In the genomic region with DNA sequence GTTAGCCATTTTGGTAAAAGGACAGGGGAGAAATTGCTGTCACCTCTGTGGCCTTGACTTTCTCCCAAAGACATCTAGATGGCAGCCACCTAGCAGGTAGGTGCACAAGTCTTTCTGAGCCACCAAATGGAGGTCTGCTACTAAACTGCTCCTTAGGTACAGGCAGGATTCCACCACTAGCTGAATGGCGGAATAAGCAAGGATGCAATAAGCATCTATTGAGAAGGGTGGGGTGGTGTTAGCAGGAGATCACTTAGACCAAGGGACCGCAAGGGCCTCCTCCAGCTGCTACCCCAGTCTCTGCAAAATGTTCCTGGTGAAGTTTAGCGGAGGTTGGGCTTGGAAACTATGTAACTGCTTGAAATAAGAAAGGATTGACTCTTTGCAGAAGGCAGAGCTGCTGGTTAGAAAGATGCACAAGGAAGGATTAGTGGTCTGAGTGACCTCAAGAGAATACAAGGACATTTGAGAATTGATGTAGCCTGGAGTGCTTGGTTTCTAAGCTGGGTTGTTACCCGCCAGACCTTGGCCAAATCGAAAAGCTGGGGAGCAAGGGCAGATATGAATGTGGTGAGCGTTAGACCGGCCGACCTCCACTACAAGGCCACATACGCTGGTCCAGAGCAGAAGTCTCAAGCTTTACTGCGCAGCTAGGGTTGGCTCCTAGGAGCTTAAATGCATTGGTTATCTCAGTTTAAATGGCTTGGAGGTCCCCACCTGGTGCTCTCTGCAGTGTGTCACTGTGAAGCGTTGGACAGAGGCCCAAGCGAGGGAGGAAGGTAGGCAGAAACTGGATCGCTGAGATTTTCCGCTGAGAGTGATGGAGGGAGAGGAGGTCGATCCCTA, we compare ENCODE assay signal across 11 mouse cellular contexts. TPM values are rescaled to one million over a fixed set of nuclear protein-coding genes. Genes with fewer than 3 reads are reported as not detected.
DNase-seq lines count a peak whose midpoint lies in the region; ATAC-seq and TF ChIP-seq lines count a peak whose summit lies in the region.
"Had no signal": no experiment of that assay in that cellular context is flagged by ENCODE, and none has a peak within 500 bp of the region (broad histone marks: within the 10 kb centered on the region; RNA-seq: fewer than 3 reads in every experiment).

No protein-coding gene starts in this region.

- no peaks in the 10 kb centered on the region for H3K36me3 ChIP-seq in E14TG2a.4 (ENCODE audit: insufficient read depth, low read length)
- no peaks in the 10 kb centered on the region for H3K36me3 ChIP-seq in forebrain, postnatal 0 days (ENCODE audit: insufficient read depth)
- no peaks in the 10 kb centered on the region for H3K36me3 ChIP-seq in limb, embryonic 14.5 days (ENCODE audit: control insufficient read depth, insufficient read depth, low read length)
- no peaks in the 10 kb centered on the region for H3K36me3 ChIP-seq in liver, embryonic 11.5 days (ENCODE audit: control insufficient read depth, insufficient read depth, low read length)

- ATAC-seq in forebrain, postnatal 0 days: no peak
- no peak for ATAC-seq in limb, embryonic 14.5 days (ENCODE audit: low FRiP score, low read depth)
- ATAC-seq in liver, embryonic 11.5 days (replicated peaks; ENCODE audit: low FRiP score): no peak
- ATAC-seq: lung, postnatal 0 days had no signal

- H3K4me1 ChIP-seq in E14TG2a.4 (replicated peaks; ENCODE audit: low read depth, low read length): peaks cover 58% of the 10 kb centered on the region
- H3K4me1 ChIP-seq in forebrain, postnatal 0 days (ENCODE audit: insufficient read depth): 0 out of 2 replicates have a peak, but pooled peaks cover 7% of the 10 kb centered on the region
- peaks cover 13% of the 10 kb centered on the region for H3K4me1 ChIP-seq in limb, embryonic 14.5 days (ENCODE audit: control insufficient read depth, insufficient read depth, low read length)
- no peaks in the 10 kb centered on the region for H3K4me1 ChIP-seq in liver, embryonic 11.5 days (replicated peaks; ENCODE audit: control insufficient read depth, insufficient read depth, low read length)

- H3K4me3 ChIP-seq in E14TG2a.4 (replicated peaks; ENCODE audit: low read length): peak overlapping the region; percentile 66; the same call in 1 of the 2 replicates
- H3K4me3 ChIP-seq in forebrain, postnatal 0 days (ENCODE audit: low read depth, low read length): peak overlapping the region; percentile 38
- peak overlapping the region; percentile 28; the same call in 1 of the 2 replicates for H3K4me3 ChIP-seq in limb, embryonic 14.5 days (replicated peaks; ENCODE audit: low read length)
- no peak overlapping the region for H3K4me3 ChIP-seq in liver, embryonic 11.5 days (ENCODE audit: low read depth, low read length)

- 0 out of 2 replicates have a peak overlapping the region, but pooled peaks have one; percentile 55 for H3K9ac ChIP-seq in forebrain, postnatal 0 days
- H3K9ac ChIP-seq in limb, embryonic 14.5 days (ENCODE audit: low read depth, low read length, severe bottlenecking): no peak overlapping the region
- no peak overlapping the region for H3K9ac ChIP-seq in liver, embryonic 11.5 days (ENCODE audit: low read depth, low read length)

- peak overlapping the region; percentile 59 for H3K4me2 ChIP-seq in forebrain, postnatal 0 days (ENCODE audit: low read depth)
- peak overlapping the region; percentile 42 for H3K4me2 ChIP-seq in limb, embryonic 14.5 days (replicated peaks; ENCODE audit: low read depth, low read length, severe bottlenecking)
- no peak overlapping the region for H3K4me2 ChIP-seq in liver, embryonic 11.5 days

- H3K27me3 ChIP-seq in E14TG2a.4 (ENCODE audit: insufficient read depth, low read length): peaks cover 95% of the 10 kb centered on the region
- H3K27me3 ChIP-seq in forebrain, postnatal 0 days (ENCODE audit: insufficient read depth, low read length): peaks cover 73% of the 10 kb centered on the region
- H3K27me3 ChIP-seq in limb, embryonic 14.5 days (ENCODE audit: control insufficient read depth, insufficient read depth, low read length): peaks cover 100% of the 10 kb centered on the region
- peaks cover 100% of the 10 kb centered on the region for H3K27me3 ChIP-seq in liver, embryonic 11.5 days (replicated peaks; ENCODE audit: control insufficient read depth, insufficient read depth, low read length)

- no peak overlapping the region for H3K27ac ChIP-seq in forebrain, postnatal 0 days (ENCODE audit: low read depth, low read length)
- no peak overlapping the region for H3K27ac ChIP-seq in limb, embryonic 14.5 days (replicated peaks; ENCODE audit: low read depth, low read length)
- H3K27ac ChIP-seq in liver, embryonic 11.5 days (ENCODE audit: low read depth, low read length): no peak overlapping the region

- WGBS in forebrain, postnatal 0 days: 20% methylated on average over 15 of the region's 15 CpGs
- 8% methylated on average over 15 of the region's 15 CpGs for WGBS in limb, embryonic 14.5 days
- WGBS in liver, embryonic 11.5 days: 4% methylated on average over 15 of the region's 15 CpGs

- TF ChIP-seq CTCF in E14TG2a.4 (conservative IDR thresholded peaks at IDR 0.05; ENCODE audit: low read length): no peak
- TF ChIP-seq CTCF in forebrain, postnatal 0 days (IDR thresholded peaks at IDR 0.05; ENCODE audit: low read depth): no peak

- H3K9me3 ChIP-seq in E14TG2a.4 (ENCODE audit: low read length): no peaks in the 10 kb centered on the region
- no peaks in the 10 kb centered on the region for H3K9me3 ChIP-seq in forebrain, postnatal 0 days (ENCODE audit: low read length)
- H3K9me3 ChIP-seq in limb, embryonic 14.5 days (ENCODE audit: control insufficient read depth, low read length): no peaks in the 10 kb centered on the region
- H3K9me3 ChIP-seq in liver, embryonic 11.5 days (ENCODE audit: control insufficient read depth, low read length): no peaks in the 10 kb centered on the region

- no peak for TF ChIP-seq POLR2A in limb, embryonic 14.5 days (IDR thresholded peaks at IDR 0.05; ENCODE audit: borderline replicate concordance, extremely low read depth, insufficient read depth, insufficient read length)

- DNase-seq in ZHBTc4 (ENCODE audit: low read depth, low spot score): peak; percentile 28
- DNase-seq in forebrain, postnatal 0 days: no peak
- DNase-seq in limb, embryonic 14.5 days (ENCODE audit: low spot score): no peak
- no peak for DNase-seq in liver, embryonic 11.5 days (ENCODE audit: low spot score)
- DNase-seq in right cerebral cortex, postnatal 36 days (ENCODE audit: low spot score in 2 of 2): no peak
- no peak for DNase-seq in kidney, adult 9 months
- DNase-seq in frontal cortex, postnatal 10 days (ENCODE audit: low spot score in 2 of 2): no peak
- DNase-seq: thymus, adult 2 months had no signal

RNA-seq across cellular contexts. Expression of gene Gsx2, which starts 0.6 kb away (rescaled TPM):
- total RNA-seq in forebrain, postnatal 0 days (2014; rRNA removed): 1.5 TPM in 2 replicates
- 1.5 and 1.7 TPM in 2 replicates for polyA plus RNA-seq in forebrain, postnatal 0 days (2015; fragmentation: Nextera tagmentation; extraction: Ambion mirVana)
- polyA plus RNA-seq in limb, embryonic 14.5 days (2012; rRNA removed): not detected in 2 replicates
- not detected in 2 replicates for polyA plus RNA-seq in limb, embryonic 14.5 days (2014; fragmentation: Nextera tagmentation; extraction: Ambion mirVana)
- polyA plus RNA-seq in liver, embryonic 11.5 days (2014; fragmentation: Nextera tagmentation; extraction: Ambion mirVana): not detected in 2 replicates
- polyA plus RNA-seq: kidney, embryonic 16.5 days; lung, postnatal 0 days; thymus, adult 2 months had no signal

RNA-seq across cellular contexts. Expression of gene Chic2, which starts 30.2 kb away (rescaled TPM):
- 13.3 and 39.1 TPM in 2 replicates for total RNA-seq in forebrain, postnatal 0 days (2014; rRNA removed)
- polyA plus RNA-seq in forebrain, postnatal 0 days (2015; fragmentation: Nextera tagmentation; extraction: Ambion mirVana): 35.8 and 37.7 TPM in 2 replicates
- 27.1 and 35.7 TPM in 2 replicates for polyA plus RNA-seq in limb, embryonic 14.5 days (2012; rRNA removed)
- 52.1 and 52.6 TPM in 2 replicates for polyA plus RNA-seq in limb, embryonic 14.5 days (2014; fragmentation: Nextera tagmentation; extraction: Ambion mirVana)
- polyA plus RNA-seq in liver, embryonic 11.5 days (2014; fragmentation: Nextera tagmentation; extraction: Ambion mirVana): 32.7 and 33.2 TPM in 2 replicates
